Mouse (Mus musculus): ENCODE results near the gene Mymk. TPM values are rescaled to one million over a fixed set of nuclear protein-coding genes. Genes with fewer than 3 reads are reported as not detected.

The Mymk gene
- polyA plus RNA-seq (2012; rRNA removed) (0.03 TPM in 1 of 2 replicates, not detected in the other), polyA plus RNA-seq (2014; fragmentation: Nextera tagmentation; extraction: Ambion mirVana) (not detected in 2 replicates)

DNA sequence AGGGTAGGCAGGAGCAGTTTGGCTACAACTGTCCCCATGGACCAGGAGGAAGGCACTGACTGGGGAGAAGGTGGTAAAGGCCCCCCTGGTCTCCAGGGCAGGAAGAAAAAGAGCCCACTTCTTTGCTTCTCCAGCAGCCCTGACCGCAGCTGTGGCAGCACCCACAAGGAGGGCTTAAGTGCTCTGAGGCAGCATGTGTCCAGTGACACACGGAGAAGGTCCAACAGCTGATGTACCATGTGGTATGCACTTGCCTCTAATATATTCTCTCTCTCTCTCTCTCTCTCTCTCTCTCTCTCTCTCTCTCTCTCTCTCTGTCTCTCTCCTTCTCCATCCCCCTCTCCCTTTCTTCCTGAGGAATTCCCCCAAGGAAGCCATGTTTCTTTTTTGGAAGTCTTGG is at the start of gene Mymk:
Gene Mymk (minus strand): TSS at position 202 of the 400 bp plus-strand sequence.
- no peak within 1 kb of the TSS for H3K4me2 ChIP-seq (ENCODE audit: low read depth)
- H3K27me3 ChIP-seq (ENCODE audit: control insufficient read depth, insufficient read depth, low read length) = no peaks in the 10 kb centered on the region
- no peak within 1 kb of the TSS for H3K9ac ChIP-seq (replicated peaks)
- ATAC-seq (ENCODE audit: insufficient read depth) = no peak
- 53% methylated on average over 2 of the region's 2 CpGs for WGBS (ENCODE audit: insufficient replicate concordance)
- no peak for DNase-seq (ENCODE audit: low read depth in 3 of 3, low spot score in 3 of 3)
- H3K9me3 ChIP-seq (ENCODE audit: control insufficient read depth, low read length) = no peaks in the 10 kb centered on the region
- no peaks in the 10 kb centered on the region for H3K36me3 ChIP-seq (replicated peaks; ENCODE audit: control insufficient read depth, insufficient read depth, low read depth)
- H3K27ac ChIP-seq = no peak within 1 kb of the TSS
- no peak within 1 kb of the TSS for H3K4me3 ChIP-seq (ENCODE audit: insufficient read depth in 1 of 2, low read depth in 2 of 2, low read length in 2 of 2)
- no peaks in the 10 kb centered on the region for H3K4me1 ChIP-seq (replicated peaks; ENCODE audit: control insufficient read depth in 2 of 2, insufficient read depth in 2 of 2, low read length in 1 of 2)
- no peak for TF ChIP-seq CTCF (IDR thresholded peaks at IDR 0.05; ENCODE audit: low read depth)
- no peak for TF ChIP-seq EP300 (IDR thresholded peaks at IDR 0.05; ENCODE audit: low read depth)

DNA sequence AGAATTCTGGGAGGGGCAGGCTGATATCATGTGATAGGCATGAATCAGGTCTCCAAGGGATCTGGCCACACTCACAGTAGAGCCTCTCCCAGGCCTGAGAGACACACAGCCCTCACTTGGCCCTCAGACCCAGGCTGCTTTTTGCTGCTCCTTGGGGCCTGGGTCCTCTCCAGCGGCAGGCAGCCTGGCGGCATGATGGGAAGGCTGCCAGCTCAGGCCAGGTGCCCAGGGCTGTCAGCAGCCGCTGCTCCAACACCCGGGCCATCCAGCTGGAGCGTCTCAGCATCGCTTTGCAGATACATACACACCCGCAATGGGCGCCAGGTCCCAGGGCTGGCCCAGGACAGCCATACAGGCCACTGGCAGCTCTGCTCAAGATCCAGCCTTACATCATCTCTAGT is 48.3 kb upstream of the Mymk start:
- 62% methylated on average over 8 of the region's 8 CpGs for WGBS (ENCODE audit: insufficient replicate concordance)
- ATAC-seq (ENCODE audit: insufficient read depth) (no peak), DNase-seq (ENCODE audit: low read depth in 3 of 3, low spot score in 3 of 3) (no peak)
- H3K9ac ChIP-seq (replicated peaks) = no peak overlapping the region
- no peaks in the 10 kb centered on the region for H3K36me3 ChIP-seq (replicated peaks; ENCODE audit: control insufficient read depth, insufficient read depth, low read depth)
- TF ChIP-seq EP300 (IDR thresholded peaks at IDR 0.05; ENCODE audit: low read depth) = no peak
- TF ChIP-seq CTCF (IDR thresholded peaks at IDR 0.05; ENCODE audit: low read depth) = no peak
- H3K27me3 ChIP-seq (ENCODE audit: control insufficient read depth, insufficient read depth, low read length) = no peaks in the 10 kb centered on the region
- no peak overlapping the region for H3K4me3 ChIP-seq (ENCODE audit: insufficient read depth in 1 of 2, low read depth in 2 of 2, low read length in 2 of 2)
- no peak overlapping the region for H3K4me2 ChIP-seq (ENCODE audit: low read depth)
- no peaks in the 10 kb centered on the region for H3K9me3 ChIP-seq (ENCODE audit: control insufficient read depth, low read length)
- H3K27ac ChIP-seq = no peak overlapping the region
- H3K4me1 ChIP-seq (replicated peaks; ENCODE audit: control insufficient read depth in 2 of 2, insufficient read depth in 2 of 2, low read length in 1 of 2) = no peaks in the 10 kb centered on the region

DNA sequence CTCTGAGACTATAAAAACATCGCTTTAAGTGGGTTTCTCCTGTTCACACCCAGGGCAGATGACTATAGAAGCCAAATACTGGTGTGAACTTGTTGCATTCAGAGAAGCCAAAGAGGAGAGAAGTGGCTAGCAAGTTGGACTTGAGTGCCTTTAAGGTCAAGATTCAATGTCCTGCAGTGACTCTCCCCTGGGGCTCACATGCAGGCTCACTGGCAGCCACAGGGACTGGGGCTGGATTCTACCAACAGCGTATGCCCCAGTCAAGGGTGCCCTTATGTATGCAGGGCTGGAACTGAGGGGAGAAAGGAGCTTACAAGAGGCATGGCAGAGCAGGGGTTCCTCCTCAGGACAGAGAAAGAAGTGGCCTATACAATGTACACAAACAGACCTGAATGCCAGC is 47.8 kb upstream of the Mymk start:
- Histone ChIP-seq H3K27me3 (ENCODE audit: control insufficient read depth, insufficient read depth, low read length) (no peaks in the 10 kb centered on the region), H3K4me3 (ENCODE audit: insufficient read depth in 1 of 2, low read depth in 2 of 2, low read length in 2 of 2) (no peak overlapping the region), H3K27ac (no peak overlapping the region), H3K4me2 (ENCODE audit: low read depth) (no peak overlapping the region), H3K9ac (replicated peaks) (no peak overlapping the region), H3K36me3 (replicated peaks; ENCODE audit: control insufficient read depth, insufficient read depth, low read depth) (no peaks in the 10 kb centered on the region), H3K9me3 (ENCODE audit: control insufficient read depth, low read length) (no peaks in the 10 kb centered on the region), H3K4me1 (replicated peaks; ENCODE audit: control insufficient read depth in 2 of 2, insufficient read depth in 2 of 2, low read length in 1 of 2) (no peaks in the 10 kb centered on the region)
- TF ChIP-seq EP300 (IDR thresholded peaks at IDR 0.05; ENCODE audit: low read depth) = no peak
- TF ChIP-seq CTCF (IDR thresholded peaks at IDR 0.05; ENCODE audit: low read depth) = no peak
- no peak for DNase-seq (ENCODE audit: low read depth in 3 of 3, low spot score in 3 of 3)
- WGBS (ENCODE audit: insufficient replicate concordance) = 52% methylated on average over 2 of the region's 2 CpGs
- ATAC-seq (ENCODE audit: insufficient read depth) = no peak

DNA sequence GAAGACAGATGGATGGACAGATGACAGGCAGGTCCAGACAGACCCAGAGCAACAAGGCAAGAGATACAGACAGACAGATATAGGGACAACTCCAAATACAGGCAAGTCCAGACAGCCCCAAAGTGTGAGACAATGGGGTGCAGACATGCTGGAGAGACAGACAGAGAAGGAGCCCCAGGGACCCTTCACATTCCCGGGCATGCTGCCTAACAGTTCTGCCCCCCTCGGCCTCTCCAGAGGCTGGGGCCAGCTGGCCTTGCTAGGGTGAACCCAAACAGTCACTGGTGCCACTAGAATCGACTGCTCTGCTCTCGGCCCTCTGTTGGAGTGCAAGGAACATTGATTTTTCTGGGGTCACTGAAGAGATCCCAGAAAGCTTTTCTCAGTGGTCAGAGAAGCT is 46.5 kb upstream of the Mymk start:
- WGBS (ENCODE audit: insufficient replicate concordance) = 35% methylated on average over 4 of the region's 4 CpGs
- H3K9ac ChIP-seq (replicated peaks) = no peak overlapping the region

DNA sequence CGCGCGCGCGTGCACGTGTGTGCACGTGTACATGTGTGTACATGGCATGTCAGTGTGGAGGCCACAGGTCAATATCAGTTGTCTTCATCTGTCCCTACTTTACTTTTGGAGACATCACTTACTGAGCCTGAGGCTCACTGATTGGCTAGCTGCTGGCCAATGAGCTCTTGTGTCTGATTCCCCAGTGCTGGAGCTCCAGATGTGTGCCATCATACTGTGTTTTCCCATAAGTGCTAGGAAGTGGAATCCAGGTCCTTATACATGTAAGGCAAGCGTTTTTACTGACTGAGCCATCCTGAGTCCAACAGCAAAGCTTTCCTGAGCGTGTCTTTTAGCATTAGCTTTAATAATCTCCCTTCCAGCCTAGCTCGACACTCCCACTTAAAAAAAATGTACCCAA is 42.2 kb upstream of the Mymk start:
- Histone ChIP-seq H3K4me2 (ENCODE audit: low read depth) (no peak overlapping the region), H3K9me3 (ENCODE audit: control insufficient read depth, low read length) (no peaks in the 10 kb centered on the region), H3K4me3 (ENCODE audit: insufficient read depth in 1 of 2, low read depth in 2 of 2, low read length in 2 of 2) (no peak overlapping the region), H3K9ac (replicated peaks) (no peak overlapping the region), H3K36me3 (replicated peaks; ENCODE audit: control insufficient read depth, insufficient read depth, low read depth) (no peaks in the 10 kb centered on the region), H3K27me3 (ENCODE audit: control insufficient read depth, insufficient read depth, low read length) (no peaks in the 10 kb centered on the region), H3K27ac (no peak overlapping the region), H3K4me1 (replicated peaks; ENCODE audit: control insufficient read depth in 2 of 2, insufficient read depth in 2 of 2, low read length in 1 of 2) (no peaks in the 10 kb centered on the region)
- no peak for DNase-seq (ENCODE audit: low read depth in 3 of 3, low spot score in 3 of 3)
- 77% methylated on average over 10 of the region's 10 CpGs for WGBS (ENCODE audit: insufficient replicate concordance)
- no peak for ATAC-seq (ENCODE audit: insufficient read depth)
- TF ChIP-seq CTCF (IDR thresholded peaks at IDR 0.05; ENCODE audit: low read depth) (no peak), EP300 (IDR thresholded peaks at IDR 0.05; ENCODE audit: low read depth) (no peak)

More for the DNA sequence above, 46.5 kb upstream of the Mymk start:
- H3K27ac ChIP-seq = no peak overlapping the region
- no peaks in the 10 kb centered on the region for H3K4me1 ChIP-seq (replicated peaks; ENCODE audit: control insufficient read depth in 2 of 2, insufficient read depth in 2 of 2, low read length in 1 of 2)
- TF ChIP-seq EP300 (IDR thresholded peaks at IDR 0.05; ENCODE audit: low read depth) (no peak), CTCF (IDR thresholded peaks at IDR 0.05; ENCODE audit: low read depth) (no peak)
- no peak for ATAC-seq (ENCODE audit: insufficient read depth)
- H3K4me3 ChIP-seq (ENCODE audit: insufficient read depth in 1 of 2, low read depth in 2 of 2, low read length in 2 of 2) = no peak overlapping the region
- no peak for DNase-seq (ENCODE audit: low read depth in 3 of 3, low spot score in 3 of 3)
- H3K36me3 ChIP-seq (replicated peaks; ENCODE audit: control insufficient read depth, insufficient read depth, low read depth) = no peaks in the 10 kb centered on the region
- no peak overlapping the region for H3K4me2 ChIP-seq (ENCODE audit: low read depth)
- H3K9me3 ChIP-seq (ENCODE audit: control insufficient read depth, low read length) = no peaks in the 10 kb centered on the region
- H3K27me3 ChIP-seq (ENCODE audit: control insufficient read depth, insufficient read depth, low read length) = no peaks in the 10 kb centered on the region
